ENCODE assay signal across 9 mouse cellular contexts in genomic region chr12:112646139-112646538, GRCm38 (mm10). TPM values are rescaled to one million over a fixed set of nuclear protein-coding genes. Genes with fewer than 3 reads are reported as not detected.
DNase-seq lines count a peak whose midpoint lies in the region; ATAC-seq and TF ChIP-seq lines count a peak whose summit lies in the region.
"Had no signal": no experiment of that assay in that cellular context is flagged by ENCODE, and none has a peak within 500 bp of the region (broad histone marks: within the 10 kb centered on the region; RNA-seq: fewer than 3 reads in every experiment).

No protein-coding gene starts in this region.

- ATAC-seq in kidney, embryonic 14.5 days (ENCODE audit: low FRiP score, low TSS enrichment), result no peak
- ATAC-seq in limb, embryonic 11.5 days (ENCODE audit: insufficient number of reproducible peaks, low FRiP score, low TSS enrichment, low read depth), result no peak
- no peak for ATAC-seq in neural tube, embryonic 13.5 days (ENCODE audit: low read depth)
- ATAC-seq in megakaryocyte progenitor cell, adult 5-6 weeks (replicated peaks; ENCODE audit: poor library complexity), result no peak

- H3K4me2 ChIP-seq in kidney, embryonic 14.5 days (replicated peaks; ENCODE audit: low read depth, low read length), result peak overlapping the region; percentile 87
- H3K4me2 ChIP-seq in limb, embryonic 11.5 days (ENCODE audit: low read depth, severe bottlenecking), result peak overlapping the region; percentile 94; the same call in 1 of the 2 replicates
- H3K4me2 ChIP-seq in neural tube, embryonic 13.5 days, result peak overlapping the region; percentile 93

- no peak overlapping the region for H3K27ac ChIP-seq in kidney, embryonic 14.5 days (ENCODE audit: low read depth, low read length)
- H3K27ac ChIP-seq in embryonic fibroblast, embryonic 13.5 days (ENCODE audit: insufficient read depth, low read length), result peak overlapping the region; percentile 72
- H3K27ac ChIP-seq in limb, embryonic 11.5 days (replicated peaks; ENCODE audit: low read depth, low read length), result no peak overlapping the region
- no peak overlapping the region for H3K27ac ChIP-seq in neural tube, embryonic 13.5 days (replicated peaks)
- H3K27ac ChIP-seq in thymus, adult 2 months (ENCODE audit: control insufficient read depth, insufficient read depth, low read length), result no peak overlapping the region

- TF ChIP-seq CTCF in embryonic fibroblast, embryonic 13.5 days (IDR thresholded peaks at IDR 0.05; ENCODE audit: borderline replicate concordance, insufficient read depth, low read length), result no peak
- TF ChIP-seq CTCF in thymus, adult 2 months (IDR thresholded peaks at IDR 0.05; ENCODE audit: borderline replicate concordance, control insufficient read depth, extremely low read depth, insufficient read depth, low read length, poor library complexity), result no peak

- H3K4me3 ChIP-seq in kidney, embryonic 14.5 days (ENCODE audit: low read length), result peak overlapping the region; percentile 83
- peak overlapping the region; percentile 64 for H3K4me3 ChIP-seq in embryonic fibroblast, embryonic 13.5 days (ENCODE audit: insufficient read depth, low read length)
- H3K4me3 ChIP-seq in limb, embryonic 11.5 days (ENCODE audit: low read depth, low read length), result peak overlapping the region; percentile 64
- H3K4me3 ChIP-seq in neural tube, embryonic 13.5 days, result peak overlapping the region; percentile 69
- no peak overlapping the region for H3K4me3 ChIP-seq in thymus, adult 2 months (ENCODE audit: control insufficient read depth, insufficient read depth, low read length)

- peak overlapping the region; percentile 81; the same call in 1 of the 2 replicates for H3K9ac ChIP-seq in kidney, embryonic 14.5 days (ENCODE audit: low read depth, low read length)
- 0 out of 2 replicates have a peak overlapping the region, but pooled peaks have one; percentile 32 for H3K9ac ChIP-seq in limb, embryonic 11.5 days (ENCODE audit: low read length)
- peak overlapping the region; percentile 76 for H3K9ac ChIP-seq in neural tube, embryonic 13.5 days

- DNase-seq in kidney, postnatal 10 days, result no peak
- DNase-seq in limb, embryonic 11.5 days (ENCODE audit: low spot score), result no peak
- no peak for DNase-seq in spleen, postnatal 14 days (ENCODE audit: low spot score in 2 of 2)
- DNase-seq in thymus, adult 2 months, result no peak
- DNase-seq: layer of hippocampus, adult 9-11 months had no signal

- no peak for TF ChIP-seq POLR2A in embryonic fibroblast, embryonic 13.5 days (IDR thresholded peaks at IDR 0.05; ENCODE audit: low read depth, low read length)
- TF ChIP-seq POLR2A in thymus, adult 2 months (IDR thresholded peaks at IDR 0.05; ENCODE audit: control insufficient read depth, extremely low read depth, insufficient read depth, low read length, poor library complexity), result no peak

- H3K4me1 ChIP-seq in kidney, embryonic 14.5 days (ENCODE audit: control insufficient read depth, insufficient read depth, low read length), result peaks cover 18% of the 10 kb centered on the region
- peaks cover 16% of the 10 kb centered on the region for H3K4me1 ChIP-seq in embryonic fibroblast, embryonic 13.5 days (ENCODE audit: control insufficient read depth, insufficient read depth, low read length)
- peaks cover 7% of the 10 kb centered on the region; the same call in 1 of the 2 replicates for H3K4me1 ChIP-seq in limb, embryonic 11.5 days (ENCODE audit: control insufficient read depth, insufficient read depth, low read length)
- peaks cover 28% of the 10 kb centered on the region for H3K4me1 ChIP-seq in neural tube, embryonic 13.5 days (replicated peaks)
- H3K4me1 ChIP-seq in thymus, adult 2 months (replicated peaks; ENCODE audit: control insufficient read depth, insufficient read depth, low read length), result peaks cover 29% of the 10 kb centered on the region

- H3K27me3 ChIP-seq in kidney, embryonic 14.5 days (ENCODE audit: control insufficient read depth, insufficient read depth, low read length), result no peaks in the 10 kb centered on the region
- no peaks in the 10 kb centered on the region for H3K27me3 ChIP-seq in limb, embryonic 11.5 days (ENCODE audit: control insufficient read depth, insufficient read depth, low read length)
- no peaks in the 10 kb centered on the region for H3K27me3 ChIP-seq in neural tube, embryonic 13.5 days
- no peaks in the 10 kb centered on the region for H3K27me3 ChIP-seq in thymus, adult 2 months (ENCODE audit: control insufficient read depth, insufficient read depth, low read length)

- H3K9me3 ChIP-seq in kidney, embryonic 14.5 days (ENCODE audit: control insufficient read depth, low read length), result no peaks in the 10 kb centered on the region
- no peaks in the 10 kb centered on the region for H3K9me3 ChIP-seq in limb, embryonic 11.5 days (ENCODE audit: control insufficient read depth, low read length)
- H3K9me3 ChIP-seq in neural tube, embryonic 13.5 days, result no peaks in the 10 kb centered on the region

- 38% methylated on average over 6 of the region's 6 CpGs for WGBS in kidney, embryonic 14.5 days
- 61% methylated on average over 6 of the region's 6 CpGs for WGBS in limb, embryonic 11.5 days
- 48% methylated on average over 6 of the region's 6 CpGs for WGBS in neural tube, embryonic 13.5 days
- WGBS in thymus, adult 2 months, result 66% methylated on average over 6 of the region's 6 CpGs

- peaks cover 39% of the 10 kb centered on the region for H3K36me3 ChIP-seq in kidney, embryonic 14.5 days (ENCODE audit: control insufficient read depth, insufficient read depth, low read length)
- peaks cover 14% of the 10 kb centered on the region; the same call in 1 of the 2 replicates for H3K36me3 ChIP-seq in limb, embryonic 11.5 days (ENCODE audit: control insufficient read depth, insufficient read depth, low read length)
- peaks cover 41% of the 10 kb centered on the region for H3K36me3 ChIP-seq in neural tube, embryonic 13.5 days
- H3K36me3 ChIP-seq in thymus, adult 2 months (ENCODE audit: control insufficient read depth, insufficient read depth, low read length), result peaks cover 3% of the 10 kb centered on the region; the same call in 1 of the 2 replicates

RNA-seq across cellular contexts. Expression of gene Siva1, which starts 1.7 kb away (rescaled TPM):
- 314 and 362 TPM in 2 replicates for polyA plus RNA-seq in kidney, embryonic 14.5 days (2014; fragmentation: Nextera tagmentation; extraction: Ambion mirVana)
- 89.1 and 93.5 TPM in 2 replicates for polyA plus RNA-seq in embryonic fibroblast, embryonic 13.5 days (2011; ENCODE audit: insufficient read length, low read depth, missing spikeins)
- polyA plus RNA-seq in limb, embryonic 11.5 days (2014; fragmentation: Nextera tagmentation; extraction: Ambion mirVana), result 294 TPM in 2 replicates
- 66.3 and 75.0 TPM in 2 replicates for polyA plus RNA-seq in neural tube, embryonic 13.5 days (2015; fragmentation: Nextera tagmentation; extraction: Ambion mirVana)
- total RNA-seq in megakaryocyte progenitor cell, adult 5-6 weeks (2015), result 163 and 168 TPM in 2 replicates
- total RNA-seq in megakaryocyte progenitor cell, adult 5-6 weeks (2017), result 291 and 325 TPM in 2 replicates
- polyA plus RNA-seq in thymus, adult 2 months (2012; rRNA removed), result 131 and 134 TPM in 2 replicates

RNA-seq across cellular contexts. Expression of gene Adssl1, which starts 26.3 kb away (rescaled TPM):
- polyA plus RNA-seq in kidney, embryonic 14.5 days (2014; fragmentation: Nextera tagmentation; extraction: Ambion mirVana), result 8.0 and 9.3 TPM in 2 replicates
- 2.2 and 4.8 TPM in 2 replicates for polyA plus RNA-seq in embryonic fibroblast, embryonic 13.5 days (2011; ENCODE audit: insufficient read length, low read depth, missing spikeins)
- polyA plus RNA-seq in limb, embryonic 11.5 days (2014; fragmentation: Nextera tagmentation; extraction: Ambion mirVana), result 4.4 and 5.1 TPM in 2 replicates
- 3.2 and 3.6 TPM in 2 replicates for polyA plus RNA-seq in neural tube, embryonic 13.5 days (2015; fragmentation: Nextera tagmentation; extraction: Ambion mirVana)
- total RNA-seq in megakaryocyte progenitor cell, adult 5-6 weeks (2015), result 113 and 131 TPM in 2 replicates
- total RNA-seq in megakaryocyte progenitor cell, adult 5-6 weeks (2017), result 113 and 126 TPM in 2 replicates
- 10.9 and 14.2 TPM in 2 replicates for polyA plus RNA-seq in thymus, adult 2 months (2012; rRNA removed)

RNA-seq across cellular contexts. Expression of gene Akt1, which starts 28.5 kb away (rescaled TPM):
- polyA plus RNA-seq in kidney, embryonic 14.5 days (2014; fragmentation: Nextera tagmentation; extraction: Ambion mirVana), result 50.8 and 58.5 TPM in 2 replicates
- 227 and 248 TPM in 2 replicates for polyA plus RNA-seq in embryonic fibroblast, embryonic 13.5 days (2011; ENCODE audit: insufficient read length, low read depth, missing spikeins)
- 95.4 and 113 TPM in 2 replicates for polyA plus RNA-seq in limb, embryonic 11.5 days (2014; fragmentation: Nextera tagmentation; extraction: Ambion mirVana)
- 73.4 and 101 TPM in 2 replicates for polyA plus RNA-seq in neural tube, embryonic 13.5 days (2015; fragmentation: Nextera tagmentation; extraction: Ambion mirVana)
- total RNA-seq in megakaryocyte progenitor cell, adult 5-6 weeks (2015), result 84.3 and 85.6 TPM in 2 replicates
- 74.8 and 96.1 TPM in 2 replicates for total RNA-seq in megakaryocyte progenitor cell, adult 5-6 weeks (2017)
- 220 and 229 TPM in 2 replicates for polyA plus RNA-seq in thymus, adult 2 months (2012; rRNA removed)

RNA-seq across cellular contexts. Expression of gene Zbtb42, which starts 32.5 kb away (rescaled TPM):
- 3.8 and 5.7 TPM in 2 replicates for polyA plus RNA-seq in kidney, embryonic 14.5 days (2014; fragmentation: Nextera tagmentation; extraction: Ambion mirVana)
- polyA plus RNA-seq in embryonic fibroblast, embryonic 13.5 days (2011; ENCODE audit: insufficient read length, low read depth, missing spikeins), result 1.2 and 1.6 TPM in 2 replicates
- polyA plus RNA-seq in limb, embryonic 11.5 days (2014; fragmentation: Nextera tagmentation; extraction: Ambion mirVana), result 0.82 and 1.6 TPM in 2 replicates
- polyA plus RNA-seq in neural tube, embryonic 13.5 days (2015; fragmentation: Nextera tagmentation; extraction: Ambion mirVana), result 2.1 TPM in 2 replicates
- 1.8 and 2.1 TPM in 2 replicates for total RNA-seq in megakaryocyte progenitor cell, adult 5-6 weeks (2015)
- total RNA-seq in megakaryocyte progenitor cell, adult 5-6 weeks (2017), result 0.54 and 0.92 TPM in 2 replicates
- polyA plus RNA-seq in thymus, adult 2 months (2012; rRNA removed), result 15.9 and 17.8 TPM in 2 replicates

RNA-seq across cellular contexts. Expression of gene Inf2, which starts 57.6 kb away (rescaled TPM):
- 4.7 and 5.8 TPM in 2 replicates for polyA plus RNA-seq in kidney, embryonic 14.5 days (2014; fragmentation: Nextera tagmentation; extraction: Ambion mirVana)
- polyA plus RNA-seq in embryonic fibroblast, embryonic 13.5 days (2011; ENCODE audit: insufficient read length, low read depth, missing spikeins), result 67.6 and 103 TPM in 2 replicates
- 2.2 and 2.4 TPM in 2 replicates for polyA plus RNA-seq in limb, embryonic 11.5 days (2014; fragmentation: Nextera tagmentation; extraction: Ambion mirVana)
- polyA plus RNA-seq in neural tube, embryonic 13.5 days (2015; fragmentation: Nextera tagmentation; extraction: Ambion mirVana), result 1.4 and 1.5 TPM in 2 replicates
- total RNA-seq in megakaryocyte progenitor cell, adult 5-6 weeks (2015), result 11.0 and 13.6 TPM in 2 replicates
- total RNA-seq in megakaryocyte progenitor cell, adult 5-6 weeks (2017), result 4.8 and 7.1 TPM in 2 replicates
- 26.3 and 26.8 TPM in 2 replicates for polyA plus RNA-seq in thymus, adult 2 months (2012; rRNA removed)
